Mouse (Mus musculus): ENCODE results near the gene Fbxo21. TPM values are rescaled to one million over a fixed set of nuclear protein-coding genes. Genes with fewer than 3 reads are reported as not detected.

The Fbxo21 gene
- polyA plus RNA-seq, 1 experiment: 12.9 TPM

DNA sequence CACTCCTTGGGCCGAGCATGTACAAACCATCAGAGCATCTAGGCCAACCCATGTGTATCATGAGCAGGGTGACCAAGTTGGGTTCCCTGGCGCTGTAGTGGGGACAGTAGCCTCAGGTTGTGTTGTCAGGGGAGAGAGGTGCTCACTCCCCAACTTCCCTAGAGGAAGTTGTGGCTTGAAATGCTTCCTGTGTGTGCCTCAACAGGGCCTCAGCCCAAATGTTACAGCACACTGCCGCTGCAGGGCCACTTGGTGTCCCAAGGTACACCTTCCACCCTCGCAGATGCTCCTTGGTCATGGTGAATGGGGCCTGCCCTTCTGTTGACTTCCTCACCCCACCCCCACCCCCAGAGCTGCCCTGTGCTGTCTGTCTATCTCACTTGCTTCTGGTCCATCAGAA, 71.9 kb downstream of the Fbxo21 start:
- WGBS: 79% methylated on average over 4 of the region's 4 CpGs
- Histone ChIP-seq H3K27me3 (ENCODE audit: control insufficient read depth, insufficient read depth, low read length) (no peaks in the 10 kb centered on the region), H3K36me3 (ENCODE audit: control insufficient read depth, insufficient read depth, low read length) (no peaks in the 10 kb centered on the region), H3K27ac (ENCODE audit: insufficient read depth, low read depth, low read length) (no peak overlapping the region), H3K4me3 (ENCODE audit: low read depth, low read length) (no peak overlapping the region), H3K4me1 (ENCODE audit: control insufficient read depth, insufficient read depth, insufficient read length, low read length) (no peaks in the 10 kb centered on the region; the same call in 1 of the 2 replicates)
- TF ChIP-seq CTCF (IDR thresholded peaks at IDR 0.05; ENCODE audit: extremely low read depth, insufficient read length, insufficient replicate concordance, low read depth, low read length) (no peak), POLR2A (IDR thresholded peaks at IDR 0.05; ENCODE audit: low read depth, low read length) (no peak)

- no peaks in the 10 kb centered on the region for H3K36me3 ChIP-seq (ENCODE audit: control insufficient read depth, insufficient read depth, low read length)
- no peak for TF ChIP-seq CTCF (IDR thresholded peaks at IDR 0.05; ENCODE audit: extremely low read depth, insufficient read length, insufficient replicate concordance, low read depth, low read length)
- TF ChIP-seq POLR2A (IDR thresholded peaks at IDR 0.05; ENCODE audit: low read depth, low read length): no peak
- no peak overlapping the region for H3K27ac ChIP-seq (ENCODE audit: insufficient read depth, low read depth, low read length)
- WGBS: 77% methylated on average over 5 of the region's 5 CpGs
- H3K4me3 ChIP-seq (ENCODE audit: low read depth, low read length): no peak overlapping the region
- no peaks in the 10 kb centered on the region for H3K27me3 ChIP-seq (ENCODE audit: control insufficient read depth, insufficient read depth, low read length)
- no peaks in the 10 kb centered on the region; the same call in 1 of the 2 replicates for H3K4me1 ChIP-seq (ENCODE audit: control insufficient read depth, insufficient read depth, insufficient read length, low read length)
Observed at GRCm38 (mm10) chr5:118048928-118049327, 72.4 kb downstream of the Fbxo21 start.

- Histone ChIP-seq H3K36me3 (ENCODE audit: control insufficient read depth, insufficient read depth, low read length) (no peaks in the 10 kb centered on the region), H3K27me3 (ENCODE audit: control insufficient read depth, insufficient read depth, low read length) (no peaks in the 10 kb centered on the region), H3K27ac (ENCODE audit: insufficient read depth, low read depth, low read length) (no peak overlapping the region), H3K4me3 (ENCODE audit: low read depth, low read length) (no peak overlapping the region), H3K4me1 (ENCODE audit: control insufficient read depth, insufficient read depth, insufficient read length, low read length) (no peaks in the 10 kb centered on the region; the same call in 1 of the 2 replicates)
- WGBS: 68% methylated on average over 4 of the region's 4 CpGs
- TF ChIP-seq CTCF (IDR thresholded peaks at IDR 0.05; ENCODE audit: extremely low read depth, insufficient read length, insufficient replicate concordance, low read depth, low read length) (no peak), POLR2A (IDR thresholded peaks at IDR 0.05; ENCODE audit: low read depth, low read length) (no peak)
Observed at GRCm38 (mm10) chr5:118050743-118051142, 74.2 kb downstream of the Fbxo21 start.

DNA sequence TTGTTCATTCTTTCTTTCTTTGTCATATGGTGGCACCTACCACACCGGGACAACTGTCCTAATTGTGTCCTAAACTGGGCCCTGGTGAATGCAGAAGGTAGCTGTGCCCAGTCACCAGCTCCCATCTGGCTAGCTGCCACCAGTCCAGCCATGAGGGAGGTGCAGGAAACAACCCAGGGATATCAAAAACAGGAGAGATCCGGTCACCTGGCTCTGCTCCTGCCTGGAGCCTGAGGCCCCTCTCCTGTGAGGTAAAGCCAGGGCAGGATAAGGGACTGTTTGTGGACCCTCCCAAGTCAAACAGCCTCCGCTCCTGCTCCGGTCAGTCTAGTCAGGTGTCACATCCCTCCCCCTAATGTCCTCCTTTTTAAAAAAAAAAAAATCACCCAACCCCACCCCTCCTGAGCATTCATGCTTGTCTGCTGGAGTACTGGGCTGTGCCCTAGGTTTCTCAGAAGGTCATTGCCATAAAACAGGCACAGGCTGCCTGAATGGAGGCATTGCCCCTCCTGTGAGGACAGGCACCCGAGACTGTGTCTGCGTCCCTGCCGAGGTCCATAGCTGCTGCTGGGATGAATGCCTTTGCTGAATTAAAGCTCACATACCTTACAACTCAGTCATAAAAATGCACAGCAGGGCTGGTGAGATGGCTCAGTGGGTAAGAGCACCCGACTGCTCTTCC, 75.6 kb downstream of the Fbxo21 start:
- H3K4me3 ChIP-seq (ENCODE audit: low read depth, low read length): no peak overlapping the region
- 30% methylated on average over 8 of the region's 8 CpGs for WGBS
- no peaks in the 10 kb centered on the region for H3K36me3 ChIP-seq (ENCODE audit: control insufficient read depth, insufficient read depth, low read length)
- no peak overlapping the region for H3K27ac ChIP-seq (ENCODE audit: insufficient read depth, low read depth, low read length)
- no peaks in the 10 kb centered on the region for H3K27me3 ChIP-seq (ENCODE audit: control insufficient read depth, insufficient read depth, low read length)
- no peaks in the 10 kb centered on the region; the same call in 1 of the 2 replicates for H3K4me1 ChIP-seq (ENCODE audit: control insufficient read depth, insufficient read depth, insufficient read length, low read length)
- TF ChIP-seq POLR2A (IDR thresholded peaks at IDR 0.05; ENCODE audit: low read depth, low read length) (no peak), CTCF (IDR thresholded peaks at IDR 0.05; ENCODE audit: extremely low read depth, insufficient read length, insufficient replicate concordance, low read depth, low read length) (no peak)

DNA sequence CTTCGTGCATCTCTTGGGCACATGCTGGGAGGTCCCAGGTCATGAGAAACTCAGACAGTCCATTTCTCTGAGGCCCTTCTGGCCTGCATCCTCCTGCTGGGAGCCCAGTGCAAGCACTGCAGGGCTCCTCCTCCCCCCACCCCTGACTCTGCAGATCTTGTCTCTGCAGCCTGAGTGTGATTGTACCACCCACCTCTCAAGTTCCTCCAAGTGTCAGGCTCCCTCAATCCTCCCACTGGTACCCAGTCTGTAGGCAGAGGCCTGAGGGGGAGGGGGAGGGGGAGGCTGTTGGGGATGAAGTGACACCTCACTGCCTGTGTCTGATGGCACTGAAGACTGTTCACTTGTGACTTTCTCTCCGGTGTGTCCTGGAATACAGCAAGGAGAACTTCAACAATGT, 76.7 kb downstream of the Fbxo21 start:
- TF ChIP-seq POLR2A (IDR thresholded peaks at IDR 0.05; ENCODE audit: low read depth, low read length) (no peak), CTCF (IDR thresholded peaks at IDR 0.05; ENCODE audit: extremely low read depth, insufficient read length, insufficient replicate concordance, low read depth, low read length) (no peak)
- Histone ChIP-seq H3K4me1 (ENCODE audit: control insufficient read depth, insufficient read depth, insufficient read length, low read length) (no peaks in the 10 kb centered on the region; the same call in 1 of the 2 replicates), H3K36me3 (ENCODE audit: control insufficient read depth, insufficient read depth, low read length) (no peaks in the 10 kb centered on the region), H3K27me3 (ENCODE audit: control insufficient read depth, insufficient read depth, low read length) (no peaks in the 10 kb centered on the region), H3K27ac (ENCODE audit: insufficient read depth, low read depth, low read length) (no peak overlapping the region), H3K4me3 (ENCODE audit: low read depth, low read length) (no peak overlapping the region)
- WGBS: 92% methylated on average over 2 of the region's 2 CpGs

GRCm38 (mm10) chr5:118057508-118058111, 81.1 kb downstream of the Fbxo21 start:
- WGBS: 50% methylated on average over 8 of the region's 8 CpGs
- H3K27ac ChIP-seq (ENCODE audit: insufficient read depth, low read depth, low read length): no peak overlapping the region

GRCm38 (mm10) chr5:118058858-118059257, 82.3 kb downstream of the Fbxo21 start:
- no peak overlapping the region for H3K4me3 ChIP-seq (ENCODE audit: low read depth, low read length)
- 81% methylated on average over 10 of the region's 10 CpGs for WGBS
- H3K36me3 ChIP-seq (ENCODE audit: control insufficient read depth, insufficient read depth, low read length): no peaks in the 10 kb centered on the region
- H3K4me1 ChIP-seq (ENCODE audit: control insufficient read depth, insufficient read depth, insufficient read length, low read length): no peaks in the 10 kb centered on the region
- H3K27me3 ChIP-seq (ENCODE audit: control insufficient read depth, insufficient read depth, low read length): no peaks in the 10 kb centered on the region
- no peak for TF ChIP-seq POLR2A (IDR thresholded peaks at IDR 0.05; ENCODE audit: low read depth, low read length)
- TF ChIP-seq CTCF (IDR thresholded peaks at IDR 0.05; ENCODE audit: extremely low read depth, insufficient read length, insufficient replicate concordance, low read depth, low read length): no peak
- H3K27ac ChIP-seq (ENCODE audit: insufficient read depth, low read depth, low read length): no peak overlapping the region

More at GRCm38 (mm10) chr5:118057508-118058111, 81.1 kb downstream of the Fbxo21 start:
- Histone ChIP-seq H3K36me3 (ENCODE audit: control insufficient read depth, insufficient read depth, low read length) (no peaks in the 10 kb centered on the region), H3K4me1 (ENCODE audit: control insufficient read depth, insufficient read depth, insufficient read length, low read length) (no peaks in the 10 kb centered on the region), H3K4me3 (ENCODE audit: low read depth, low read length) (no peak overlapping the region), H3K27me3 (ENCODE audit: control insufficient read depth, insufficient read depth, low read length) (no peaks in the 10 kb centered on the region)
- TF ChIP-seq POLR2A (IDR thresholded peaks at IDR 0.05; ENCODE audit: low read depth, low read length) (no peak), CTCF (IDR thresholded peaks at IDR 0.05; ENCODE audit: extremely low read depth, insufficient read length, insufficient replicate concordance, low read depth, low read length) (no peak)
